Mouse (Mus musculus) embryonic facial prominence, embryonic 12.5 days (tissue): ENCODE results near the gene Osbpl11. TPM values are rescaled to one million over a fixed set of nuclear protein-coding genes. Genes with fewer than 3 reads are reported as not detected.
"Not testable (repeated sequence)": the region's sequence is repeated elsewhere in the genome, so short reads cannot be mapped to it uniquely, and the experiment has no call there.

Experiments used
- ATAC-seq: fragments of 200-750 bp; cut with Nextera tagmentation; 2 replicates; pipeline ENCODE4 v1.8.0; 2017; ENCODE audit not compliant: insufficient number of reproducible peaks, insufficient read depth, low FRiP score, low TSS enrichment
- H3K27ac ChIP-seq: fragments of 300-500 bp; sonication (generic); 2 replicates; pipeline ENCODE4 v1.5.1; 2016; ENCODE audit warnings: mild to moderate bottlenecking
- H3K27me3 ChIP-seq: fragments of 300-500 bp; sonication (generic); 2 replicates; pipeline ENCODE4 v1.6.1; 2016; ENCODE audit warnings: mild to moderate bottlenecking, moderate library complexity
- H3K36me3 ChIP-seq: fragments of 300-500 bp; sonication (generic); 2 replicates; pipeline ENCODE4 v1.6.1; 2016; ENCODE audit warnings: mild to moderate bottlenecking
- H3K4me1 ChIP-seq: fragments of 300-500 bp; sonication (generic); 2 replicates; pipeline ENCODE4 v1.6.1; 2016
- H3K4me2 ChIP-seq: fragments of 300-500 bp; sonication (generic); replicated peaks from 2 replicates; pipeline ENCODE4 v1.6.1; 2016; ENCODE audit warnings: mild to moderate bottlenecking, moderate library complexity
- H3K4me3 ChIP-seq: fragments of 300-500 bp; sonication (generic); 2 replicates; pipeline ENCODE4 v1.5.1; 2016; ENCODE audit warnings: mild to moderate bottlenecking
- H3K9ac ChIP-seq: fragments of 300-500 bp; sonication (generic); 2 replicates; pipeline ENCODE4 v1.6.1; 2016; ENCODE audit warnings: mild to moderate bottlenecking, moderate library complexity
- H3K9me3 ChIP-seq: fragments of 300-500 bp; sonication (generic); 2 replicates; pipeline ENCODE4 v1.6.1; 2016; ENCODE audit warnings: mild to moderate bottlenecking, moderate library complexity
- WGBS: fragments of 180-500 bp; shearing (Covaris S2); methylation state at CpG from one replicate; pipeline ENCODE4 v1.1.7; 2016; 5-methylcytosine and 5-hydroxymethylcytosine counted together
- polyA plus RNA-seq: library from polyadenylated mRNA; unstranded; fragments of >200 nt; fragmentation: Nextera tagmentation; extraction: Ambion mirVana; gene quantifications from 2 replicates; pipeline ENCODE4 v1.2.1, GENCODE M21; 2016

Osbpl11 gene
- 29.6 and 30.0 TPM in 2 replicates for polyA plus RNA-seq

DNA sequence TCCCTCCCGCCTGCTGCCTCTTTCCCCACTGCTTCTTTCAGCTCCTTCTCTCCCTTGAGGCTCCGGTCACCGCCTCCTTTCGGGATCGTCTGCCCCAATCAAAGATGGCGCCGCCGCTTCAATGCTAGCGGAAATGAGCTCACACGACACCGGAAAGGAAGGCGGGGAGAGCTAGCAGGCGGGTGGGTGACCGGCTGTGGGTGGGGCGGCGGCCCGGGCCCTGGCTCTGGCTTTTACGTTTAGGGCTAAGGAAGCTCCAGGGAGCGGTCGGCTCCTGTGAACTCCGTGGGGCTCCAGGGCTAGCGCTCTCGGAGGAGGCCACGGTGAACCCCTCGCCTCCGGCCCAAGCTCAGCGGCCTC is at the start of gene Osbpl11:
Gene Osbpl11, plus strand, starts transcription at position 171 of the 360 bp plus-strand sequence.
- Histone ChIP-seq H3K27ac (peak within 1 kb of the TSS; percentile 82), H3K4me1 (peaks cover 15% of the 10 kb centered on the region), H3K4me2 (peak within 1 kb of the TSS; percentile 75), H3K9me3 (no peaks in the 10 kb centered on the region), H3K9ac (peak within 1 kb of the TSS; percentile 88), H3K4me3 (peak within 1 kb of the TSS; percentile 75), H3K36me3 (peaks cover 3% of the 10 kb centered on the region; the same call in 1 of the 2 replicates), H3K27me3 (no peaks in the 10 kb centered on the region)
- WGBS, result under 1% methylated on average over 25 of the region's 27 CpGs
- ATAC-seq, result peak; percentile 90

DNA sequence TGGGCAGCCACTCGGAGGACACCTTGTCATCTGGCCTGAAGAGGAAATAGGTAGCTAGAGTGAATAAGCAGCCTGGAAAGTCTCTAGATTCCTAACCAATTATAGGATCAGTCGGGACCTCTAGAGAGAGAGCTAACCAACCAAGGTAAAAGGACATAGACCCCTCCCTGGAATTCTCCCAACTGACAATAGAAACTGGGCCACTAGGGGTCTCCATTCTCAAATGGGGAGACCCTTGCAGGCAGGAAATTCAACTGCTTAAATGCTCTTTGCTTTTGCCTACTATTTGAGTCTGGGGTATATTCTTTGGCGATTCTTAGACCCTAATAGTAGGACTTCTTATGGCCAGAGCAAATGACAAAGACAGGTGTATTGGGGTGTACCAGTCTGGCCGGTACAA is 49.7 kb upstream of the Osbpl11 start:
- no peaks in the 10 kb centered on the region for H3K36me3 ChIP-seq
- H3K4me2 ChIP-seq, result no peak overlapping the region
- H3K9me3 ChIP-seq, result no peaks in the 10 kb centered on the region
- H3K4me3 ChIP-seq, result no peak overlapping the region
- H3K9ac ChIP-seq, result no peak overlapping the region
- no peak overlapping the region for H3K27ac ChIP-seq
- 69% methylated on average over 4 of the region's 4 CpGs for WGBS
- ATAC-seq, result no peak
- H3K27me3 ChIP-seq, result no peaks in the 10 kb centered on the region
- no peaks in the 10 kb centered on the region for H3K4me1 ChIP-seq

DNA sequence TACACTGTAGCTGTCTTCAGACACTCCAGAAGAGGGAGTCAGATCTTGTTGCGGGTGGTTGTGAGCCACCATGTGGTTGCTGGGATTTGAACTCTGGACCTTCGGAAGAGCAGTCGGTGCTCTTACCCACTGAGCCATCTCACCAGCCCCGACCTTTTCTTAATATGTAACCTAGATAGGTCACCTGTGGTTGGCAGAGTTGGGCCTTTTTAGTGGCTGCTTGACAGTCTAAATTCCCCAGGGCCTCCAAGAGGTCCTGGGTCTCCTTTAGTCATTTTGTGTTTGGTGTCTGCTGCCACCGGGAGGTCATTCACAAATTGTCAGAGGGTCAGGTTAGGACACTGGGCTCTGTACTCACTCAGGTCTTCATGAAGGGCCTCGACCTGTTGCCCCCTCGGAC is 45.8 kb upstream of the Osbpl11 start:
- ATAC-seq, H3K9ac ChIP-seq, H3K4me1 ChIP-seq, H3K27ac ChIP-seq, H3K4me3 ChIP-seq, H3K4me2 ChIP-seq, H3K27me3 ChIP-seq, H3K9me3 ChIP-seq, H3K36me3 ChIP-seq: not testable (repeated sequence)
- WGBS, result 82% methylated on average over 7 of the region's 7 CpGs

DNA sequence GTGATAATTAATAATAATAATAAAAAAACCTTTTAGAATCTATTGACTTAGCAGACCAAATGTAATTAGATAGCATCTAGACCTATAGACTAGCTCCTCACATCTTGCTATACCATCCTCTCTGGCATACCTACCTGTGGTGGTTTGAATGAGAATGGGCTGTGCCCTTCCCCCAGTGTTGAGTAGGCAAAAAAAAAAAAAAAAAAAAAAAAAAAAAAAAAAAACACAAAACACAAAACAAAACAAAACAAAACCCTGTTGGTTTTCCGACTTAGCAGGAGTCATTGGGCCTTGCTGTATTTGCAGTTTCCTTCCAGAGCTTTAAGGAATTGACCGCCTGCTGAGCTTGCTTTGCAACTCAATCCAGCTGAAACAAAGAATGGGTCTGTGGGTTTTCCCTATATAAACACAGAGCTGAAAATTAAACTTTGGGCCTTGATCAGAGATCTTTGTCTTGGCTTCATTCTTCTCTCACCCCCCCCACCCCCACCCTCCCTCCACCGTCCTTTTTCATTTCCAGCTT is 43.1 kb upstream of the Osbpl11 start:
- Histone ChIP-seq H3K4me3 (no peak overlapping the region), H3K27me3 (no peaks in the 10 kb centered on the region), H3K4me1 (no peaks in the 10 kb centered on the region), H3K9ac (no peak overlapping the region), H3K9me3 (no peaks in the 10 kb centered on the region), H3K4me2 (no peak overlapping the region), H3K27ac (no peak overlapping the region), H3K36me3 (no peaks in the 10 kb centered on the region)
- no peak for ATAC-seq
- WGBS, result 33% methylated on average over 3 of the region's 3 CpGs

DNA sequence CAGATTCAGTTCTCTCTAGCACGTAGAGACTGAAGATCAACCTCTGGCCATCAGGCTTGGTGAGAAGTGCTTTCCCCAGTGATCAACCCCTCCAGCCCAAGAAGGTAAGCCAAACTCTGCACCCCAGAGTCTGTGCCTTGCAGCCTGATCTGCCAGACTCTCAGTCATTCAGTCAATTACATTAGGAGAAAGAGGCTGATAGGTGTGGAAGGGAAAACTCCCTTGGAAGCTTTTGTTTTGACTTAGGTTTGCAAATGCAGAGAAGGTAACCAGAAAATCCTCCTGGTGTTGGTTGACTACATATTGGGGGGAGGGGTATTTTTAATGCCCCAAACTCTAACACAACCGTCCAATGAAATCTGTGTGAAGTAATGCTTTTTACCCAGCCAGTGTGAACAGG is 41.4 kb upstream of the Osbpl11 start:
- ATAC-seq, result no peak
- H3K9me3 ChIP-seq, result no peaks in the 10 kb centered on the region
- H3K27ac ChIP-seq, result no peak overlapping the region
- no peak overlapping the region for H3K4me2 ChIP-seq
- H3K4me3 ChIP-seq, result no peak overlapping the region
- no peaks in the 10 kb centered on the region for H3K27me3 ChIP-seq
- no peak overlapping the region for H3K9ac ChIP-seq
- WGBS, result 70% methylated on average over 2 of the region's 2 CpGs
- H3K36me3 ChIP-seq, result no peaks in the 10 kb centered on the region
- H3K4me1 ChIP-seq, result no peaks in the 10 kb centered on the region

DNA sequence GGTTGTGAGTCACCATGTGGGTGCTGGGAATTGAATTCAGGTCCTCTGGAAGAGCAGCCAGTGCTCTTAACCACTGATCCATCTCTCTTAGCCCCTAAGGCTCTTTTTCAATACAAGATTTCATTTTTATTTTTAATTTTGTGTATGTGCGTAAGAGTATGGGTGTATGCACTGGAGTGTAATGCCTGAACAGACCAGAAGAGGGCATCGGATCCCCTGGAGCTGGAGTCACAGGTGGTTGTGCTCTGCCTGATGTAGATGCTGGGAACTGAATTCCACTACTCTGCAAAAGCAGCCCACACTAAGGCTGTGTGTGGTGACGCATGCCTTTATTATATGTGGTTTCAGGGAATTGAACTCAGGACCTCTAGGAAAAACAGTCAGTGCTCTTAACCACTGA is 38.7 kb upstream of the Osbpl11 start:
- WGBS, result 97% methylated on average over 3 of the region's 3 CpGs
- Histone ChIP-seq H3K9ac (no peak overlapping the region), H3K4me2 (no peak overlapping the region), H3K4me3 (no peak overlapping the region), H3K36me3 (no peaks in the 10 kb centered on the region), H3K27me3 (no peaks in the 10 kb centered on the region), H3K9me3 (no peaks in the 10 kb centered on the region), H3K27ac (no peak overlapping the region), H3K4me1 (no peaks in the 10 kb centered on the region)
- ATAC-seq, result no peak

DNA sequence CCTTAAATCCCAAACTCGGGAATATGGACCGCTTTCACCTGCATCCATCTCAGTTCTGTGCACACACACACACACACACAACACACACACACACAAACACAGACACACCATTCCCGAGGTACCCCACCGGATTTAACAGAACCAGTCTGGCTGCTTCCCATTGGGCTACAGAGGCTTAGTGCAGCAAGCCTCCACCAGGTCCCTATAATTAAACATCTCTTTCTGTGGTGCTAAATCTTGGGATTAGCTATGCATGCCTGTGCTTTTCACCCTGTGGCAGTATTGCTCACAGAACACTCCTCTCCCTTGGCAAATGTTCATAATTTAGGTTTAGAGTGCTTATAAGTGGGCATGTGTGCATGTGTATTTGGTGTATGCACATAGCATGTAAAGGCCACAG is 36.7 kb upstream of the Osbpl11 start:
- H3K9ac ChIP-seq, result no peak overlapping the region
- no peaks in the 10 kb centered on the region for H3K27me3 ChIP-seq
- H3K4me2 ChIP-seq, result no peak overlapping the region
- ATAC-seq, result no peak
- no peak overlapping the region for H3K27ac ChIP-seq
- no peaks in the 10 kb centered on the region for H3K4me1 ChIP-seq
- no peaks in the 10 kb centered on the region for H3K9me3 ChIP-seq
- 79% methylated on average over 4 of the region's 4 CpGs for WGBS
- no peak overlapping the region for H3K4me3 ChIP-seq
- H3K36me3 ChIP-seq, result no peaks in the 10 kb centered on the region

DNA sequence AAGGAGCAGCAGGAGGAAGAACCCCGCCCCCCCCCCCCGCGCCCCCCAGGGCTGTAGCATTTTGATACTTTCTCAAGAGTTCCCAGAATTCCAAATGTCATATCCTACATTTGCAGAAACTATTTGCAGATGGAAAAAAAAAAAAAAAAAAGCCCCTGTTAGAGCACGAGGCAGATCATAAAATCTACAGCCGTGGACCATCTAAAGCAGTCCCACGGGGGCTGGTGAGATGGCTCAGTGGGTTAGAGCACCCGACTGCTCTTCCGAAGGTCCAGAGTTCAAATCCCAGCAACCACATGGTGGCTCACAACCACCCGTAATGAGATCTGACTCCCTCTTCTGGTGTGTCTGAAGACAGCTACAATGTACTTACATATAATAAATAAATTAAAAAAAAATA is 34.0 kb upstream of the Osbpl11 start:
- 78% methylated on average over 9 of the region's 9 CpGs for WGBS
- H3K27ac ChIP-seq, H3K4me2 ChIP-seq, H3K4me1 ChIP-seq, H3K36me3 ChIP-seq, H3K9ac ChIP-seq, ATAC-seq, H3K4me3 ChIP-seq, H3K27me3 ChIP-seq, H3K9me3 ChIP-seq: not testable (repeated sequence)

DNA sequence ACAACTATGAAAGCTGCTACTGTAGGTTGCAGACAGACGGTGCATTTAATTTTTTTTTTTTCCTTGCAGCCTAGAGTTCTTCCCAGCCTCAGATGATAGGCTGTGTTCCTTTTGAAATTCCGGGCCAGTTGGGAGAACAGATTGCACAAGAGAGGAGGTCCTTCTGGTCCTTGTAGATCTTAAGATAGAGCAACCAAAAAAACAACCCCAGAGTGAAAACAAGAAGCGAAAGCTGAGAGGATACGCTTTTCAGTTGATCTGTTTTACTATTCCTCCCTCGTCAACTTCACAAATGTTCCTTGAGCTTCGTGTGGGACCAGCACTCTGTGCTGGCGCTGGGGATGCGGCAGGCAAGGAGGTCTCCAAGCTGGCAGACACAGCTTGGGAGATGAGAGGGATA is 33.3 kb upstream of the Osbpl11 start:
- Histone ChIP-seq H3K4me3 (no peak overlapping the region), H3K27ac (no peak overlapping the region), H3K36me3 (no peaks in the 10 kb centered on the region), H3K9me3 (no peaks in the 10 kb centered on the region), H3K4me2 (no peak overlapping the region), H3K27me3 (no peaks in the 10 kb centered on the region), H3K4me1 (no peaks in the 10 kb centered on the region), H3K9ac (no peak overlapping the region)
- WGBS, result 67% methylated on average over 8 of the region's 8 CpGs
- no peak for ATAC-seq

DNA sequence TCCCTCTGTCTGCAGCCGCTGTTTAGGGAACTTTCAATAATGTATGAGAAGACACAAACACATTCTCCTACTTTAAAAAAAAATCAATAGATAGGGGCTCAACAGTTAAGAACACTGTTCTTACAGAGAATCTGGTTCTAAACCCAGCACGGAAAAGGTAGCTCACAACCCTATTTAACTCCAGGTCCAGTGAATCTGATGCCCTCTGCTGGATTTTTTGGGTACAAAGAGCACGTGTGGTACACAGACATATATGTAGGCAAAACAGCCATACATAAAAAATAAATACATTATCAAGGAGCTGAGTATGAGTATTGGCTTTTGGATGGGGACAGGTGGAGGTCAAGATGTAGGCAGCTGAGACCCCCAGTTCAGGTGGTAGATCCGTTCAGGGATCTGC is 29.9 kb upstream of the Osbpl11 start:
- no peaks in the 10 kb centered on the region for H3K9me3 ChIP-seq
- H3K9ac ChIP-seq, result no peak overlapping the region
- ATAC-seq, result no peak
- no peaks in the 10 kb centered on the region for H3K27me3 ChIP-seq
- H3K36me3 ChIP-seq, result no peaks in the 10 kb centered on the region
- H3K4me3 ChIP-seq, result no peak overlapping the region
- 49% methylated on average over 4 of the region's 4 CpGs for WGBS
- H3K4me1 ChIP-seq, result no peaks in the 10 kb centered on the region
- H3K4me2 ChIP-seq, result no peak overlapping the region
- no peak overlapping the region for H3K27ac ChIP-seq

DNA sequence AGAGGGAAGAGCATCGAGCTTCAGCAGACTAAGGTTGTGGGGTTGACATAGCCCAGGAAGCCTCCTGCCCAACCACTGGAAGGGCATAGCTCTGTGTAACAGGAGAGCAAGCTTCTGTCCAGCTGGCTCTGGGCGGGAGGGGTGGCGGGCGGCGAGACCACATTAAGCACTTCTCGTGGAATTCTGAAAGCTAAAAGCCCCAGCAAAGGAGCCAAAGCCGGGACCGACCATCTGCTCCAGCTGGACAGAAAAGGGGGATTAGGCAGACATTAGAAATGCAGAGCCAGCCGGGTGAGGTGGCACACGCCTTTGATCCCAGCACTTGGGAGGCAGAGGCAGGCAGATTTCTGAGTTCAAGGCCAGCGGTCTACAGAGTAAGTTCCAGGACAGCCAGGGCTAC is 26.9 kb upstream of the Osbpl11 start:
- Histone ChIP-seq H3K27ac (no peak overlapping the region), H3K27me3 (no peaks in the 10 kb centered on the region), H3K9ac (no peak overlapping the region), H3K9me3 (no peaks in the 10 kb centered on the region), H3K4me2 (no peak overlapping the region), H3K4me3 (no peak overlapping the region), H3K36me3 (no peaks in the 10 kb centered on the region), H3K4me1 (no peaks in the 10 kb centered on the region)
- ATAC-seq, result no peak
- WGBS, result 92% methylated on average over 11 of the region's 11 CpGs

DNA sequence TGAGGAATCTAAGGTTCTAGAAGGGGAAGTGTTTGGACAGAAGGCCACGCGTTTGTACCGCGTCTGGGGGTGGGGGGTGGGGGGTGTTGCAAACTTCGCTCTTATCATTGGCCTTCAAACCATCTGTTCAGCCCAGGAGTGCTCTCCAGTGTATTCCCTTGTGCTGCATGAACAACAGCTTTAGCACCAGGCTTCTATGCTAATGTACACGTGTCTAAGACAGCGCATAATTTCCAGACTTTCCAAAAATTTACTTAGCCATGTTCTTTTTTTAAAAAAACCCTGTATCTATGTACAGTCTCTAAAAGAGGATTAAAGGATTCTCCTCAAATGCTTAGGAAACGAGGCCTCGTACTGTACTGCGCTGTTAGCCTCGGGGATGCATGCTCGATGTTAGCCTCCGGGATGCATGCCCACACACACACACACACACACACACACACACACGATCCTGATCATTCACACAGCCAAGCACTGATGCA is 26.2 kb upstream of the Osbpl11 start:
- Histone ChIP-seq H3K27ac (no peak overlapping the region), H3K4me2 (no peak overlapping the region), H3K9me3 (no peaks in the 10 kb centered on the region), H3K27me3 (no peaks in the 10 kb centered on the region), H3K4me1 (no peaks in the 10 kb centered on the region), H3K9ac (no peak overlapping the region), H3K4me3 (no peak overlapping the region), H3K36me3 (no peaks in the 10 kb centered on the region)
- ATAC-seq, result no peak
- 89% methylated on average over 14 of the region's 14 CpGs for WGBS

DNA sequence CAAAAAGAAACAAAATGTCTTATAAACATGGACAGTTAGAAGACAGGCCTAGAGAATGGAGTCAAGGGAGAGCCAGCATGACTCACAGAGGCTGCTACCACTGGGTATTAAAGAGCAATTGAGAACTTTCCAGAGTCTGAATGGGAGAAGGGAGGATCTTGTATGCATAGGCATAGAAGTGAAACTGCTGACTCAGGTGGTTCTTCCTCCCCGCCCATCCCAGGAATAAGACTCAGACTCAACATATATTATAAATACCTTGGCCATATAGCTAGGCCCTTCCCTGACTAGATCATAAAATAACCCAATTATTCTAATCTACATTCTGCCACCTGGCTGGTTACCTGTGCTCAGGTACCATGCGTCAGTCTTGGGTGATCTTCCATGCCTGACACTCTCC is 25.5 kb upstream of the Osbpl11 start:
- H3K27me3 ChIP-seq, result no peaks in the 10 kb centered on the region
- WGBS, result 95% methylated on average over 2 of the region's 2 CpGs
- H3K4me1 ChIP-seq, result no peaks in the 10 kb centered on the region
- no peak overlapping the region for H3K4me2 ChIP-seq
- ATAC-seq, result no peak
- no peaks in the 10 kb centered on the region for H3K36me3 ChIP-seq
- no peak overlapping the region for H3K27ac ChIP-seq
- H3K9me3 ChIP-seq, result no peaks in the 10 kb centered on the region
- H3K9ac ChIP-seq, result no peak overlapping the region
- no peak overlapping the region for H3K4me3 ChIP-seq
